Mouse (Mus musculus): ENCODE results near the gene Ick. TPM values are rescaled to one million over a fixed set of nuclear protein-coding genes. Genes with fewer than 3 reads are reported as not detected.
"Not testable (repeated sequence)": the region's sequence is repeated elsewhere in the genome, so short reads cannot be mapped to it uniquely, and the experiment has no call there.

Ick gene
- polyA plus RNA-seq, 1 experiment from 2014 or later = 30.6 TPM

- no peak overlapping the region for H3K4me3 ChIP-seq (replicated peaks)
- no peaks in the 10 kb centered on the region for H3K4me1 ChIP-seq
- H3K4me2 ChIP-seq = no peak overlapping the region
- H3K9me3 ChIP-seq (replicated peaks) = no peaks in the 10 kb centered on the region
- H3K9ac ChIP-seq (replicated peaks) = no peak overlapping the region
- 86% methylated on average over 11 of the region's 11 CpGs for WGBS
- H3K27me3 ChIP-seq (replicated peaks) = no peaks in the 10 kb centered on the region
- no peak overlapping the region for H3K27ac ChIP-seq (replicated peaks)
- ATAC-seq (ENCODE audit: low FRiP score) = no peak
- H3K36me3 ChIP-seq = peaks cover 67% of the 10 kb centered on the region
Measured at GRCm38 (mm10) chr9:78154211-78154977, 45.4 kb downstream of the Ick start.

- H3K36me3 ChIP-seq = peaks cover 86% of the 10 kb centered on the region
- H3K27me3 ChIP-seq (replicated peaks) = no peaks in the 10 kb centered on the region
- ATAC-seq (ENCODE audit: low FRiP score) = no peak
- 98% methylated on average over 1 of the region's 1 CpGs for WGBS
- H3K9me3 ChIP-seq (replicated peaks) = no peaks in the 10 kb centered on the region
- no peak overlapping the region for H3K4me3 ChIP-seq (replicated peaks)
- H3K4me1 ChIP-seq = no peaks in the 10 kb centered on the region
- H3K4me2 ChIP-seq = no peak overlapping the region
- no peak overlapping the region for H3K27ac ChIP-seq (replicated peaks)
- no peak overlapping the region for H3K9ac ChIP-seq (replicated peaks)
Measured at GRCm38 (mm10) chr9:78157221-78157620, 48.2 kb downstream of the Ick start.

DNA sequence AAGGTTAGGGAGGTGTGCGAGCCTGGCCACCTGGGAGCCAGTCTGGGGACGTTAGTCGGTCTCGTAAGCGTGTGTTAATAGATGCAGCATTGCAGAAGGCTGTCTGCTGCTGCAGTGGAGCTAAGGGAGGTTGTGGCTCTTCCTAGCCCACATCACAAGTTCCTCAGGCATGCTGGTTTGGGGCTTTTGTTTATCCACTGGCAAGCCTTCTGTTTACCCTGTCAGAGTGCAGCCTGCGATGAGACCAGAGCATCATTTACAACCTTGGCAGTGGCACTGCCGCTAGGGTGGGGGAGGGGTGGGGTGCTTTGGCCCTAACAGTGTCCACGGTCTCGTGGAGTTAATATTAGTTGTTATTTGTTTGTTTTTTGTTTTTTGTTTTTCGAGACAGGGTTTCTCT lies 54.3 kb downstream of the Ick start:
- ATAC-seq (ENCODE audit: low FRiP score) = no peak
- H3K9ac ChIP-seq (replicated peaks) = no peak overlapping the region
- H3K4me1 ChIP-seq = no peaks in the 10 kb centered on the region
- H3K4me2 ChIP-seq = no peak overlapping the region
- H3K27me3 ChIP-seq (replicated peaks) = no peaks in the 10 kb centered on the region
- WGBS = 73% methylated on average over 10 of the region's 10 CpGs
- peaks cover 81% of the 10 kb centered on the region for H3K36me3 ChIP-seq
- H3K9me3 ChIP-seq (replicated peaks) = no peaks in the 10 kb centered on the region
- no peak overlapping the region for H3K27ac ChIP-seq (replicated peaks)
- H3K4me3 ChIP-seq (replicated peaks) = no peak overlapping the region

GRCm38 (mm10) chr9:78164741-78165140 lies 55.7 kb downstream of the Ick start:
- Histone ChIP-seq H3K4me3 (replicated peaks) (no peak overlapping the region), H3K9ac (replicated peaks) (no peak overlapping the region), H3K27me3 (replicated peaks) (no peaks in the 10 kb centered on the region), H3K27ac (replicated peaks) (no peak overlapping the region), H3K36me3 (peaks cover 80% of the 10 kb centered on the region), H3K4me2 (no peak overlapping the region), H3K4me1 (no peaks in the 10 kb centered on the region), H3K9me3 (replicated peaks) (no peaks in the 10 kb centered on the region)
- 86% methylated on average over 3 of the region's 3 CpGs for WGBS
- ATAC-seq (ENCODE audit: low FRiP score) = no peak

DNA sequence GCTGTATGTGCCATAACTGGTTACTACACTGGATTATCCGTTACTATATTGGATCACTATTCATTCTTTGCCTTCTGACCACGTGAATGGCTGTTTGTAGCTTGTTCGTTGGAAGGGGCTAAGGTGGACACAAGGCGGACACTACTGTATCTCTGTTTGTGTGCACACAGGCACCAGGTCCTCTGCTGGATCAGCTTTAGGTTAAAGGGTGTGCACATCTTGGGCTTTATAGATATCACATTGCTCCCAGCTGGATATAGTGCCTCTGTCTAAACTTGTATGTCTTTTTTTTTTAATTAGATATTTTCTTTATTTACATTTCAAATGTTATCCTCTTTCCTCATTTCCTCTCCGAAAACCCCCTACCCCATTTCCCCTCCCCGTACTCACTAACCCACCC lies 56.5 kb downstream of the Ick start:
- no peak for ATAC-seq (ENCODE audit: low FRiP score)
- no peak overlapping the region for H3K9ac ChIP-seq (replicated peaks)
- H3K4me1 ChIP-seq = no peaks in the 10 kb centered on the region
- H3K4me3 ChIP-seq (replicated peaks) = no peak overlapping the region
- WGBS = 98% methylated on average over 6 of the region's 6 CpGs
- H3K27me3 ChIP-seq (replicated peaks) = no peaks in the 10 kb centered on the region
- peaks cover 73% of the 10 kb centered on the region for H3K36me3 ChIP-seq
- no peaks in the 10 kb centered on the region for H3K9me3 ChIP-seq (replicated peaks)
- H3K27ac ChIP-seq (replicated peaks) = no peak overlapping the region
- no peak overlapping the region for H3K4me2 ChIP-seq

DNA sequence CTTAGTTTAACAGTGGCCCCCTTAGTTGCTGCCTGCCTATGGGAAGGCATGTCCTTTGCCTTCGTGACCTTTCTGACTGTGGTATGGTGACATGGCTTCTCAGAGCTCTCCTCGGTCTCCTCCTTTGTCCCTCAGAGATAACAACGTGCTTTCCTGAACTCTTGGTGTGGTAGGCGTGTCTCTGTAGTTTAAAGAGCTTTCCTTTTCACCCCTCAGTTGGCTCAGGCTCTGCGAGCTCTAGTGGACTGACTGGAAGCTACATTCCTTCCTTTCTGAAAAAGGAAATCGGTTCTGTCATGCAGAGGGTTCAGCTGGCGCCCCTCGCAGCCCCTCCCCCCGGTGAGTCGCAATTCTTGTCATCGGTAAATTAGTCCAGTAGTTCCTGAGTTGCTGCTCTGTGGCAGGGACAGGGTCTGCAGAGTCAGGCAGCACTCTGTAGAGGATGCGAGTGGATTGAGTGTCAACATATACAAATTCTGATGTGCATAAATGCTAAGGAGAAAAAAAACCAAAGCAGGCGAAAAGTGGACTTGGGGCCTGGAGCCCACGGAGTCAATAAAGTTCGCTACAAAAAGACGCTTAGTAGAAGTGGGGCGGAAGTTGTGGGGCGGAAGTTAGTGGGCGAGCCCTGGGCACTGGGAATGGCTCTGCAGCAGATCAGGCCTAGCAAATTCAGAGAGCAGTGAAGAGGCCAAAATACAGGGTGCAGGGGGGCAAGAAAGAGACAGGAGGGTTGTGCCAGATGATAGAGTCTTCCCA lies 57.9 kb downstream of the Ick start:
- H3K4me2 ChIP-seq = no peak overlapping the region
- ATAC-seq (ENCODE audit: low FRiP score) = no peak
- H3K27ac ChIP-seq (replicated peaks) = no peak overlapping the region
- peaks cover 59% of the 10 kb centered on the region for H3K36me3 ChIP-seq
- no peaks in the 10 kb centered on the region for H3K27me3 ChIP-seq (replicated peaks)
- H3K9ac ChIP-seq (replicated peaks) = no peak overlapping the region
- H3K4me1 ChIP-seq = no peaks in the 10 kb centered on the region
- no peak overlapping the region for H3K4me3 ChIP-seq (replicated peaks)
- 87% methylated on average over 19 of the region's 19 CpGs for WGBS
- H3K9me3 ChIP-seq (replicated peaks) = no peaks in the 10 kb centered on the region

DNA sequence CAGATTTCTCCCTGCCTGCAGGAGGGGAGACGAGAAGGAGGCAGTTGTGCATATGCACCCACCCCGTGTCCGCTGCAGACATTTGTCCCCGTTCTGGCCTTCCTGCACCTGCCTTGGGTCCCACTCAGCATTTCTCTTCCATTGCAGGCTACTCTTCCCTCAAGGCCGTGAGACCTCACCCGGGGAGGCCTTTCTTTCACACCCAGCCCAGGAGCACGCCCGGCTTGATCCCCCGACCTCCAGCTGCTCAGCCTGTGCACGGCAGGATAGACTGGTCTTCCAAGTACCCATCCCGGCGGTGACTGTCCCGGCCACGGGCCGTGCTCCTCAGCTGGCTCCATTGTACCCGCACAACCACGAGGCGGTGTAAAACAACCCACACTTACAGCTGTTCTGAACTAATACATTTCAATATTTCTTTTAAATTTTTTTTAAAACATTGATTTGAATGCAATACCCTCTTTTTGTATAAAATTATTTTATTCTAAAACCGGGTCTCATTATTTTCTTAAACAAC lies 58.5 kb downstream of the Ick start:
- Histone ChIP-seq H3K4me2 (no peak overlapping the region), H3K4me3 (replicated peaks) (no peak overlapping the region), H3K36me3 (peaks cover 53% of the 10 kb centered on the region), H3K27me3 (replicated peaks) (no peaks in the 10 kb centered on the region), H3K9me3 (replicated peaks) (no peaks in the 10 kb centered on the region), H3K9ac (replicated peaks) (no peak overlapping the region), H3K4me1 (no peaks in the 10 kb centered on the region), H3K27ac (replicated peaks) (no peak overlapping the region)
- WGBS = 93% methylated on average over 19 of the region's 19 CpGs
- ATAC-seq (ENCODE audit: low FRiP score) = no peak

DNA sequence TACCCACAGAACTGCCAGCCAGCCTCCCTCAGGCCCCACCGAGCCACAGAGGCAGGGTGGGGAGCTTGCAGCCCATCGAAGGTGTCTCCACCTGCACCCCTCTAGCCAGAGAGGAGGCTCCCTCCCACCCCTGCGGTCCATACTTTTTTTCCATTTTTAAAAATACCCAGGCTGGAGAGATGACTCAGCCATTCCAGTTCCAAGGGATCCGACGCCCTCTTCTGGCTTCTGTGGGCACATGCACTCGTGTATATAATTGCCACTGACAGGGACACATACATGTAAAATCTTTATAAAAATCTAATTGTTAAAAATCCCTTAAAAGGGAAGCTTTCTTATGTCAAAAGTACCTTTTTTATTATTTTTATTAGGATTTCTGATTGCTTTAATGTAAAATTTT lies 59.9 kb downstream of the Ick start:
- no peak overlapping the region for H3K27ac ChIP-seq (replicated peaks)
- H3K4me3 ChIP-seq (replicated peaks) = no peak overlapping the region
- no peaks in the 10 kb centered on the region for H3K9me3 ChIP-seq (replicated peaks)
- ATAC-seq (ENCODE audit: low FRiP score) = no peak
- 94% methylated on average over 6 of the region's 6 CpGs for WGBS
- no peak overlapping the region for H3K9ac ChIP-seq (replicated peaks)
- no peaks in the 10 kb centered on the region for H3K27me3 ChIP-seq (replicated peaks)
- H3K36me3 ChIP-seq = peaks cover 46% of the 10 kb centered on the region
- no peak overlapping the region for H3K4me2 ChIP-seq
- no peaks in the 10 kb centered on the region for H3K4me1 ChIP-seq

DNA sequence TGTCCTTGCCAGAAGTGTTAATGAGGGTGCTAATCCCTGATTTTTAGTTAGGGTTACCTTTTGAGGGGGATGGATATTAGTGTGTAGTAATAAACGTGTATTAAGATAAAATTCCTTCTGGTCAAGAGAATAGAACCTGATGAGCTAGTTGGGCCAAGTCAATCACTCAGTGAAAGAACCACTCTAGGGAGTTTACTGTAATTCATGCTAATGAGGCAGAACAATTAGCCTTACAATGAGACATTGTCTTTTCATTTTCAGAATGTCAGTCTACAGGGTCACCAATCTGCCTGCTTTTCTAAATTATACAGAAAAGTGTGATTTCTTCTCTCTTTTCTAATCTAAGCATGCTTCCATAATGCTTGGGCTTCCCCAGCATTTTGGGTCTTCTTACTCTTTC lies 65.0 kb downstream of the Ick start:
- no peak overlapping the region for H3K4me3 ChIP-seq (replicated peaks)
- H3K36me3 ChIP-seq = peaks cover 7% of the 10 kb centered on the region; the same call in 1 of the 2 replicates
- no peaks in the 10 kb centered on the region for H3K27me3 ChIP-seq (replicated peaks)
- no peak overlapping the region for H3K4me2 ChIP-seq
- H3K4me1 ChIP-seq = peaks cover 13% of the 10 kb centered on the region
- H3K9ac ChIP-seq (replicated peaks) = no peak overlapping the region
- ATAC-seq (ENCODE audit: low FRiP score) = no peak
- H3K27ac ChIP-seq (replicated peaks) = no peak overlapping the region
- no peaks in the 10 kb centered on the region for H3K9me3 ChIP-seq (replicated peaks)
- WGBS = 53% methylated on average over 1 of the region's 1 CpGs

DNA sequence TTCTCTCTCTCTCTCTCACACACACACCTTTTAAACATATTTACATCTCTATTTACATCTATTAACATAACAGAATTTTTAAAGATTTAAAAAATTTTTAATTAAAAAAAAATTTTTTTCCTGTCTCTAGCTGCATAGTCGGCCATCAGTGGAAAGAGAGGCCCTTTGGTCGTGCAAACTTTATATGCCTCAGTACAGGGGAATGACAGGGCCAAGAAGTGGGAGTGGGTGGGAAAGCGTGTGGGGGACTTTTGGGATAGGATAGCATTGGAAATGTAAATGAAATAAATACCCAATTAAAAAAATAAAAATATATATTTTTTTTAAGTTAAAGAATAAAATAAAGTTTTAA lies 65.9 kb downstream of the Ick start:
- not testable (repeated sequence) for H3K4me3 ChIP-seq (replicated peaks); H3K9me3 ChIP-seq (replicated peaks); H3K36me3 ChIP-seq; ATAC-seq (ENCODE audit: low FRiP score); H3K27me3 ChIP-seq (replicated peaks); H3K9ac ChIP-seq (replicated peaks)
- Histone ChIP-seq H3K27ac (replicated peaks) (peak overlapping the region; percentile 60; the same call in 1 of the 2 replicates), H3K4me2 (peak overlapping the region; percentile 33), H3K4me1 (peaks cover 13% of the 10 kb centered on the region)
- 45% methylated on average over 3 of the region's 3 CpGs for WGBS

GRCm38 (mm10) chr9:78175277-78176200 lies 66.5 kb downstream of the Ick start:
- Histone ChIP-seq H3K4me3 (replicated peaks) (peak overlapping the region; percentile 70), H3K27ac (replicated peaks) (peak overlapping the region; percentile 99), H3K27me3 (replicated peaks) (no peaks in the 10 kb centered on the region), H3K4me1 (peaks cover 13% of the 10 kb centered on the region), H3K36me3 (no peaks in the 10 kb centered on the region), H3K9me3 (replicated peaks) (no peaks in the 10 kb centered on the region), H3K4me2 (peak overlapping the region; percentile 64), H3K9ac (replicated peaks) (peak overlapping the region; percentile 81)
- WGBS = under 1% methylated on average over 53 of the region's 58 CpGs
- ATAC-seq (ENCODE audit: low FRiP score) = peak; percentile 99

Data from neural tube, embryonic 15.5 days (tissue).